Mouse (Mus musculus): Measurements from ENCODE around the gene Atp2a2.

Atp2a2 gene

DNA sequence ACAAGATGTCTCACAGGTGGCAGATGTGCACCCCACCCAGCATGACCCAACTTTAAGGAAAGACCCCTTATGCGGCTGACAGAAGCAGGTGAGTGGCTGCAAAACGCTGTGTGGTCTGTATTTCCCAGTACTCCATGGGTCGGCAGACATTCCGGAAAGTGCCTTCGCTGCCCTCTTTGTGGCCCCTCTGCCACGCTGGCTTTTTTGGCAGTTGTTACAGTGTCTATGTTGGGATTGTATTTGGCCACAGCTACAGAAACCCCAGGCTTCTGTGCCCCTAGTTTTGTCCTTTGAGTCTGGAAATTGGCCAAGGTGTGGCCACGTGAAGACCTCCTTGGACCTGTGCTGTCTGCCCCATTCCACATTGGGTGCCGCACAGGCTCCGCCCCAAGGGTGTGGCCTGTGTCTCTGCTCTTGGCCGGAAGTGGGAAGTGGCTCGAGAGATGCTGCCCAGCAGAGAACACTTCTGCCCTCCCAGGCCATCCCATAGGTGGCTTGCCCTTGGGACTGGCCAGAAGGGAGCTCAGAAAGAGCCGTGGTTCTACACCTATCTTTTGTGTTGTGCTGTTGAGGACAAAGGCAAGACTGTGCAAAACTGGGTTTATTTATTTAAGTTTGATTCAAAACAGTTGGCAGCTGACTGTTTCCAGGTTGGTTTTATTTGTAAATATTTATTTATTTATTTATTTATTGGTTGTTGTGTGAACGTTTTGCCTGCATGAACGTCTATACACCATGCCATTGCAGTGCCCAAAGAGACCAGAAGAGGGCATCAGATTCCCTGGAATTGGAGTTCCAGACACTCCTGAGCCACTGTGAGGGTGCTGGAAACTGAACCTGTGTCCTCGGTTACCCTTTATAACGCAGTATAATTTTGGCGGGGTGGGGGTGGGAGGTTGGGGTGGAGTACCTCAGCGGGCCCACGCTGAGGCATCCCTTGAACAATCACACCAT, 92.1 kb downstream of the Atp2a2 start:
- peak; percentile 59 for DNase-seq (ENCODE audit: low spot score)

DNA sequence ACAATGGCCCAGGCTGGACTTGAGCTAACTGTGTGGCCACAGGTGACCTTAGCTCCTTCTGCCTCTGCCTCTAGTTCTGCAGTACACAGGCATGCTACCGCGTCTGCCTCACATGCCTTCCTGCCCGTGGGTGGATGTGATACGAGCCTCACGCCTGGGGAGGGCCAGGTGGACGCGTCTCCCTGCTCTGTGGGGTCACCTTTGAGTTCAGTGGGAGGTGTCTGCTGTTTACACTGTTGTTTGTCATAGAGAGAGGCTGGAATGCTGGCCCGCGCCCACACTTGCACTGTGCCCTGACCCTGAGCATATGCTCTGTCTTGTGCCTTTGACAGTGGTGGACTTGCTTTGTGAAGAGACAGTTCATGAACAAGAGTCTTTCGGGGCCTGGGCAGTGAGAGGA, 96.5 kb downstream of the Atp2a2 start:
- no peak for DNase-seq (ENCODE audit: low spot score)
